Mouse (Mus musculus): ENCODE measurements around the gene Dcaf12. TPM values are rescaled to one million over a fixed set of nuclear protein-coding genes. Genes with fewer than 3 reads are reported as not detected.

The Dcaf12 gene
- 28.9 TPM for polyA plus RNA-seq (2014; fragmentation: Illumina TruSeq; extraction: RNeasy Lipid Tissue Mini Kit (QIAGEN cat#74804); ENCODE audit: low read depth, low replicate concordance)

GRCm38 (mm10) chr4:41314141-41315129 lies at the start of gene Dcaf12:
Gene Dcaf12, minus strand, starts transcription at chr4:41314889.

GRCm38 (mm10) chr4:41348584-41349198 lies 34.0 kb upstream of the Dcaf12 start, which contains the start of gene Ubap1:
Gene Ubap1, plus strand, starts transcription at chr4:41348996.

GRCm38 (mm10) chr4:41274980-41275850 lies 39.5 kb downstream of the Dcaf12 start, which contains the start of gene Ubap2:
Gene Ubap2, minus strand, starts transcription at chr4:41275144.

Other genes starting within 250 kb of the Dcaf12 start
- gene Aqp3, start 216.7 kb downstream of the Dcaf12 start, polyA plus RNA-seq (2014; fragmentation: Illumina TruSeq; extraction: RNeasy Lipid Tissue Mini Kit (QIAGEN cat#74804); ENCODE audit: low read depth, low replicate concordance): 42.8 TPM
- gene Nol6, start 190.4 kb downstream of the Dcaf12 start, polyA plus RNA-seq (2014; fragmentation: Illumina TruSeq; extraction: RNeasy Lipid Tissue Mini Kit (QIAGEN cat#74804); ENCODE audit: low read depth, low replicate concordance): 1.4 TPM
- 266 TPM for gene Ube2r2, start 179.1 kb downstream of the Dcaf12 start, polyA plus RNA-seq (2014; fragmentation: Illumina TruSeq; extraction: RNeasy Lipid Tissue Mini Kit (QIAGEN cat#74804); ENCODE audit: low read depth, low replicate concordance)
- gene Ubap2, start 39.7 kb downstream of the Dcaf12 start, polyA plus RNA-seq (2014; fragmentation: Illumina TruSeq; extraction: RNeasy Lipid Tissue Mini Kit (QIAGEN cat#74804); ENCODE audit: low read depth, low replicate concordance): 33.0 TPM
- gene Ubap1, start 34.1 kb upstream of the Dcaf12 start, polyA plus RNA-seq (2014; fragmentation: Illumina TruSeq; extraction: RNeasy Lipid Tissue Mini Kit (QIAGEN cat#74804); ENCODE audit: low read depth, low replicate concordance): 51.5 TPM
- gene Kif24, start 150.0 kb upstream of the Dcaf12 start, polyA plus RNA-seq (2014; fragmentation: Illumina TruSeq; extraction: RNeasy Lipid Tissue Mini Kit (QIAGEN cat#74804); ENCODE audit: low read depth, low replicate concordance): 1.1 TPM
- 31.2 TPM for gene Nudt2, start 150.3 kb upstream of the Dcaf12 start, polyA plus RNA-seq (2014; fragmentation: Illumina TruSeq; extraction: RNeasy Lipid Tissue Mini Kit (QIAGEN cat#74804); ENCODE audit: low read depth, low replicate concordance)
- gene AI464131, start 188.2 kb upstream of the Dcaf12 start, polyA plus RNA-seq (2014; fragmentation: Illumina TruSeq; extraction: RNeasy Lipid Tissue Mini Kit (QIAGEN cat#74804); ENCODE audit: low read depth, low replicate concordance): 8.9 TPM
- gene 1110017D15Rik, start 202.4 kb upstream of the Dcaf12 start, polyA plus RNA-seq (2014; fragmentation: Illumina TruSeq; extraction: RNeasy Lipid Tissue Mini Kit (QIAGEN cat#74804); ENCODE audit: low read depth, low replicate concordance): not detected